Mouse (Mus musculus): ENCODE measurements around the gene Nsun6. TPM values are rescaled to one million over a fixed set of nuclear protein-coding genes. Genes with fewer than 3 reads are reported as not detected.

Nsun6 gene
- polyA plus RNA-seq, 1 experiment = 0.78 TPM

DNA sequence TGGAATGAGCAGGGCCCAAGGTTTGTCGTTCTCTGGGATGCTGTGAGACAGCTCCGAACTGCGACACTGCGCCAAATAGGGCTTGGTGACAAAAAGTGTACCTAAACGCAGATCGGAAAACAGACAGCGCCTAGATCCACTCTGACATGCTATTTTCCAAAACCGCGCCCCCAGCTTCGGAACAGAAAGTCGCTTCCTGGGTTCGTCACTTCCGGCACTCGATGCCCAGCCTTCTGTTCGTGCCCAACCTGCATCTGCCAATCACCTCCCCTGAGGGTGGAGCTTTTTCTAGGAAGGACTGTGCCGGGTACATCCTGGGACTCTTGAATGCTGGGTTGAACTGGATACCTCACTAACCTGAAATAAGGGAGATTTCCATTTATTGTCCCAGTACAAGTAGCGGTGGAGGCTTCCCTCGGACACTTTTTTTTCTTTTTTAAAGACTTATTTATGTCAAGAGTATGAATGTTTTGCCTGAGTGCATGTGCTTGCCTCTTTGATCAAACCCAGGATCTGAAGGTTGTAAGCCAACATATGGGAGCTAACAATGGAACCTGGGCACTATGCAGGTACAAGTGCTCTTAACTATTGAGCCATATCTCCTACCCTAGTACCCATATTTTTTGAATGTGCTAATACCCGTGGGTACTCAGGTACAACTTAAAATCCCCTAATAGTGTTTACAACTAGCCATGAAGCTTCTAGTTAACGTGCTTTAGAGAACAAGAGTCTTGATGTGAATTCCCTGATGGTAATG, 5.6 kb downstream of the Nsun6 start, which contains the start of gene Arl5b:
TSS of gene Arl5b (plus strand) at position 279 of the 757 bp plus-strand sequence.
- Histone ChIP-seq H3K4me3 (ENCODE audit: extremely low read depth, insufficient read depth, insufficient read length) (peak within 1 kb of the TSS; percentile 97), H3K27ac (ENCODE audit: insufficient read depth, low read length) (peak within 1 kb of the TSS; percentile 80), H3K36me3 (ENCODE audit: control insufficient read depth, insufficient read depth, low read length) (peaks cover 3% of the 10 kb centered on the region; the same call in 1 of the 2 replicates), H3K27me3 (ENCODE audit: control insufficient read depth, insufficient read depth, low read length) (no peaks in the 10 kb centered on the region), H3K4me1 (ENCODE audit: control insufficient read depth, insufficient read depth, insufficient read length) (0 out of 2 replicates have a peak, but pooled peaks cover 2% of the 10 kb centered on the region)
- TF ChIP-seq POLR2A (IDR thresholded peaks at IDR 0.05; ENCODE audit: low read depth, low read length) (no peak), CTCF (IDR thresholded peaks at IDR 0.05; ENCODE audit: extremely low read depth, insufficient read depth, insufficient read length, insufficient replicate concordance) (no peak)
- peak; percentile 86 to 88 for DNase-seq (ENCODE audit: low read depth in 1 of 2, low spot score in 2 of 2)
- WGBS = 4% methylated on average over 20 of the region's 20 CpGs

DNA sequence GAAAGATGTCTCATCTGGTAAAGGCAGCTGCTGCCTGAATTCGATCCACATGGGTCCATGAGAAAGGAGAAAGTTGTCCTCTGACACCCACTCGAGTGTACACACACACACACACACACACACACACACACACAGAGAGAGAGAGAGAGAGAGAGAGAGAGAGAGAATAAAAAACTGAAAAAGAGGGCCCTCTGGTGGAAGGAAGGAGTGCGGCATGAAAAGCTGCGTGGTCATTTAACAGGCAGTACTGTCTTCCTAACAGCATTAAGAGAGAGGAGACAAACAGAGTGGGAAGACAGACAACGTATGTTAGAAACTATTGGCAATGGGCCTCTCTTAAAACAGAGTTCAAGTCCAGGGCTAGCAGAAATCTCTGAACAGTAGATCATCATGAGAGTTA, 14.5 kb downstream of the Nsun6 start:
- TF ChIP-seq POLR2A (IDR thresholded peaks at IDR 0.05; ENCODE audit: low read depth, low read length) = no peak
- peak; percentile 24; the same call in 1 of the 2 replicates for TF ChIP-seq CTCF (IDR thresholded peaks at IDR 0.05; ENCODE audit: extremely low read depth, insufficient read depth, insufficient read length, insufficient replicate concordance)
- 68% methylated on average over 5 of the region's 5 CpGs for WGBS
- DNase-seq (ENCODE audit: low read depth in 1 of 2, low spot score in 2 of 2) = peak in 1 of 2 experiments; percentile 4
- H3K27ac ChIP-seq (ENCODE audit: insufficient read depth, low read length) = no peak overlapping the region
- no peaks in the 10 kb centered on the region for H3K27me3 ChIP-seq (ENCODE audit: control insufficient read depth, insufficient read depth, low read length)
- H3K36me3 ChIP-seq (ENCODE audit: control insufficient read depth, insufficient read depth, low read length) = peaks cover 11% of the 10 kb centered on the region
- H3K4me3 ChIP-seq (ENCODE audit: extremely low read depth, insufficient read depth, insufficient read length) = no peak overlapping the region
- no peaks in the 10 kb centered on the region for H3K4me1 ChIP-seq (ENCODE audit: control insufficient read depth, insufficient read depth, insufficient read length)

DNA sequence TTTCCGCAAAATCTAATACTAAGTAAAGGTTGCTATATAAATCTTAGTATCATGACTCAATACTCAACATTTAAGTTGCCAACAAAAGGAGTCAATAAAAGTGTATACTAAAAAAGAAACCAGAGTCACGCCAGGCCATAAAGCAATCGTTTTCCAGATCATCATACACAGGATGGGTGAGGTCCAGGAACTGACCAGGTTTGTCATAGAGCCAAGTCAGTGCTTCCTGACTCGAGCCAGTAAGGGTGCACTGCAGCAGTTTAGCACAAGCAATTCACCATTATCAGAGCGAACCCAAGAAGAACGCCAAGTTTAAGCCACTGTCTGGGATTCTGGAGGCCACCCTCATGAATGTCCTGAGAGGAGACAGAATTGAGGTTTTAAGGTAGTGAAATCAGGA, 16.2 kb downstream of the Nsun6 start:
- DNase-seq (ENCODE audit: low read depth in 1 of 2, low spot score in 2 of 2) = no peak
- no peaks in the 10 kb centered on the region for H3K4me1 ChIP-seq (ENCODE audit: control insufficient read depth, insufficient read depth, insufficient read length)
- no peak overlapping the region for H3K27ac ChIP-seq (ENCODE audit: insufficient read depth, low read length)
- TF ChIP-seq POLR2A (IDR thresholded peaks at IDR 0.05; ENCODE audit: low read depth, low read length) (no peak), CTCF (IDR thresholded peaks at IDR 0.05; ENCODE audit: extremely low read depth, insufficient read depth, insufficient read length, insufficient replicate concordance) (no peak)
- no peak overlapping the region for H3K4me3 ChIP-seq (ENCODE audit: extremely low read depth, insufficient read depth, insufficient read length)
- no peaks in the 10 kb centered on the region for H3K27me3 ChIP-seq (ENCODE audit: control insufficient read depth, insufficient read depth, low read length)
- WGBS = 86% methylated on average over 6 of the region's 6 CpGs
- H3K36me3 ChIP-seq (ENCODE audit: control insufficient read depth, insufficient read depth, low read length) = peaks cover 9% of the 10 kb centered on the region

DNA sequence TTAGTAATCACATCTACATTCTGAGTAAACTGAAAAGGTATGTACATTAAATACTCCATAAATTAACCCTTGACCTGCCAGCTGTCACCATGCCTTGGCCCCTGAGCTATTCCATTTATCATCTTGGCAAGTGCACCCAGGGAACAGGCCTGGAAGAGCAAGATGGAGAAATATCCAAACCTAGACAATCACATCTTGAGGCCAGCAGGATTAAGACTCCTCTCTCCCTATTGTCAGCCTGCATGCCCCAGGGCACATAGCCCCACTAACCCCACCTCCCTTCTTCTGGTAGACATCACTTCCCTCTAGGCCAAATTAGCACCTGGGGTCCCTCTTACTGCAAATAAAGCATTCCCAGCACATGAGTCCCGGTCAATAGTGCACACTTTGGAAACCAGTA, 27.1 kb downstream of the Nsun6 start:
- WGBS = 96% methylated on average over 1 of the region's 1 CpGs
- Histone ChIP-seq H3K27ac (ENCODE audit: insufficient read depth, low read length) (no peak overlapping the region), H3K4me3 (ENCODE audit: extremely low read depth, insufficient read depth, insufficient read length) (no peak overlapping the region), H3K27me3 (ENCODE audit: control insufficient read depth, insufficient read depth, low read length) (no peaks in the 10 kb centered on the region), H3K36me3 (ENCODE audit: control insufficient read depth, insufficient read depth, low read length) (peaks cover 6% of the 10 kb centered on the region; the same call in 1 of the 2 replicates), H3K4me1 (ENCODE audit: control insufficient read depth, insufficient read depth, insufficient read length) (no peaks in the 10 kb centered on the region)
- no peak for DNase-seq (ENCODE audit: low read depth in 1 of 2, low spot score in 2 of 2)
- TF ChIP-seq CTCF (IDR thresholded peaks at IDR 0.05; ENCODE audit: extremely low read depth, insufficient read depth, insufficient read length, insufficient replicate concordance) = no peak
- no peak for TF ChIP-seq POLR2A (IDR thresholded peaks at IDR 0.05; ENCODE audit: low read depth, low read length)

DNA sequence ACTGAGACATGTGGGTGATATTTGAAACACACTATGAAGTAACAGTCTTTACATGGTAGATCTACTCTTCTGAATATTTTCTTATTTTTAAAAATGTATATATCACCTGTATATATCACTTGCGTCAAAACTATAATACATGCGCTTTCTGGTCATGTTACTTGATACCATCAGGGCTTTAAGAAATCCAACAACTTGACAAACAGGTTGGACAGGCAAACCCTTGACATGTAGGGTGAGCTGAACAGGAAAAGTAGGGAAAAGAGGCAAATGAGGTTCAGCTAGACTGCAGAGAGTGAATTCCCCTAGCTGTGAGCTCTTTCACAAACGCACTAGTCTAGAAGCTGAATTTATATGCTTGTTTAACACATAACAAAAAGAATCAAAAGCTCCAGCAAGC, 28.1 kb downstream of the Nsun6 start:
- H3K36me3 ChIP-seq (ENCODE audit: control insufficient read depth, insufficient read depth, low read length) = peaks cover 6% of the 10 kb centered on the region; the same call in 1 of the 2 replicates
- WGBS = 96% methylated on average over 3 of the region's 3 CpGs
- DNase-seq (ENCODE audit: low read depth in 1 of 2, low spot score in 2 of 2) = no peak
- H3K4me3 ChIP-seq (ENCODE audit: extremely low read depth, insufficient read depth, insufficient read length) = no peak overlapping the region
- H3K27me3 ChIP-seq (ENCODE audit: control insufficient read depth, insufficient read depth, low read length) = no peaks in the 10 kb centered on the region
- no peak for TF ChIP-seq POLR2A (IDR thresholded peaks at IDR 0.05; ENCODE audit: low read depth, low read length)
- TF ChIP-seq CTCF (IDR thresholded peaks at IDR 0.05; ENCODE audit: extremely low read depth, insufficient read depth, insufficient read length, insufficient replicate concordance) = no peak
- H3K4me1 ChIP-seq (ENCODE audit: control insufficient read depth, insufficient read depth, insufficient read length) = no peaks in the 10 kb centered on the region
- H3K27ac ChIP-seq (ENCODE audit: insufficient read depth, low read length) = no peak overlapping the region

DNA sequence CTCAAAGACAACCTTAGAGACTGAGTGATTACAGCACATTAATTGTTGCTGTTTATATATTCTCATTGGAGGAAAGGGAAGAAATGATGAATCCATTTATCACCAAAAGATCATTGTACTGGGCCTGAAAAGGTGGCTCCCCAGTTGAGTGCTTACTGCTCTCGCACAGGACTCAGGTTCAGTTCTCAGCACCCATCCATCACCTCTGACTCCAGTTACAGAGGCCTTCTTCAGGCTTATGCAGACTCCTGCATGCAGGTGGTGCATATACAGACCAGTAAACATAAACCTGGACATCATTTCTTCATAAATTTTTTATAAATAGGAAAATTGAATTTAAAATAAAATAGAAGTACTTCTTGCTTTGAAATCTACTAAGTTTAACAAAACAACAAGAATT, 46.8 kb downstream of the Nsun6 start:
- no peaks in the 10 kb centered on the region for H3K27me3 ChIP-seq (ENCODE audit: control insufficient read depth, insufficient read depth, low read length)
- no peaks in the 10 kb centered on the region for H3K4me1 ChIP-seq (ENCODE audit: control insufficient read depth, insufficient read depth, insufficient read length)
- DNase-seq (ENCODE audit: low read depth in 1 of 2, low spot score in 2 of 2) = no peak
- H3K4me3 ChIP-seq (ENCODE audit: extremely low read depth, insufficient read depth, insufficient read length) = no peak overlapping the region
- H3K27ac ChIP-seq (ENCODE audit: insufficient read depth, low read length) = no peak overlapping the region
- no peak for TF ChIP-seq CTCF (IDR thresholded peaks at IDR 0.05; ENCODE audit: extremely low read depth, insufficient read depth, insufficient read length, insufficient replicate concordance)
- TF ChIP-seq POLR2A (IDR thresholded peaks at IDR 0.05; ENCODE audit: low read depth, low read length) = no peak
- peaks cover 7% of the 10 kb centered on the region for H3K36me3 ChIP-seq (ENCODE audit: control insufficient read depth, insufficient read depth, low read length)
- 94% methylated on average over 1 of the region's 1 CpGs for WGBS

DNA sequence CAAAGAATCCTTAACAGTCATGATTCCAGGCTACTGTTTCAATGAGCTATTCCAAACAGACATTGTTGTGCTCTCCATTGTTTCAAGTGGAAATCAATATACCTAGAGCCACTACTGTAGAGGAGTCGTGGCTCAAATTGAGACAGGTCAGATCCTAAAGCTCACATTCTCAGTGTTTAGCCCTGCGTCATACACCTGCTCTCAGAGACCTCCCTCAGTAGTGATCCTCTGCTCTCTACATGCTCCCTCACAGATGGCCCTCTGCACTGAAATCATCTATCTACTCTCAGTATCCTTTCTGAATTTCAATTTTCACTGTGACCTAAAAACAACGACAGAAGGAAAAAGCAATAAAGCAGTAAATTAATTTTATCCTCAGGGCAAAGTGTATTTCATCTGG, 47.3 kb downstream of the Nsun6 start:
- TF ChIP-seq POLR2A (IDR thresholded peaks at IDR 0.05; ENCODE audit: low read depth, low read length) = no peak
- TF ChIP-seq CTCF (IDR thresholded peaks at IDR 0.05; ENCODE audit: extremely low read depth, insufficient read depth, insufficient read length, insufficient replicate concordance) = no peak
- Histone ChIP-seq H3K27ac (ENCODE audit: insufficient read depth, low read length) (no peak overlapping the region), H3K4me3 (ENCODE audit: extremely low read depth, insufficient read depth, insufficient read length) (no peak overlapping the region), H3K36me3 (ENCODE audit: control insufficient read depth, insufficient read depth, low read length) (peaks cover 7% of the 10 kb centered on the region), H3K4me1 (ENCODE audit: control insufficient read depth, insufficient read depth, insufficient read length) (no peaks in the 10 kb centered on the region), H3K27me3 (ENCODE audit: control insufficient read depth, insufficient read depth, low read length) (no peaks in the 10 kb centered on the region)
- WGBS = 95% methylated on average over 3 of the region's 3 CpGs
- DNase-seq (ENCODE audit: low read depth in 1 of 2, low spot score in 2 of 2) = no peak

Measured in spleen, adult 2 months (tissue).